Mouse (Mus musculus): ENCODE data around the gene Vmn1r21. TPM values are rescaled to one million over a fixed set of nuclear protein-coding genes. Genes with fewer than 3 reads are reported as not detected.

The Vmn1r21 gene
- total RNA-seq, 2 experiments from 2014 or later, result not detected

Other genes with a start within 250 kb of the Vmn1r21 start
- gene Pyurf, start 158.3 kb downstream of the Vmn1r21 start, total RNA-seq (2015; ENCODE audit: low replicate concordance), result 5.4 and 7.1 TPM in 2 replicates
- 8.4 and 12.8 TPM in 2 replicates for gene Pyurf, start 158.3 kb downstream of the Vmn1r21 start, total RNA-seq (2017; ENCODE audit: low replicate concordance)
- 50.1 and 53.7 TPM in 2 replicates for gene Lancl2, start 147.8 kb downstream of the Vmn1r21 start, total RNA-seq (2015; ENCODE audit: low replicate concordance)
- gene Lancl2, start 147.8 kb downstream of the Vmn1r21 start, total RNA-seq (2017; ENCODE audit: low replicate concordance), result 38.6 and 56.5 TPM in 2 replicates
- 256 and 266 TPM in 2 replicates for gene Vopp1, start 25.2 kb downstream of the Vmn1r21 start, total RNA-seq (2015; ENCODE audit: low replicate concordance)
- gene Vopp1, start 25.2 kb downstream of the Vmn1r21 start, total RNA-seq (2017; ENCODE audit: low replicate concordance), result 264 and 267 TPM in 2 replicates
- not detected in 2 replicates for gene Vmn1r22, start 57.7 kb upstream of the Vmn1r21 start, total RNA-seq (2015; ENCODE audit: low replicate concordance)
- gene Vmn1r22, start 57.7 kb upstream of the Vmn1r21 start, total RNA-seq (2017; ENCODE audit: low replicate concordance), result not detected in 2 replicates
- gene Vmn1r23, start 76.5 kb upstream of the Vmn1r21 start, total RNA-seq (2015; ENCODE audit: low replicate concordance), result not detected in 2 replicates
- gene Vmn1r23, start 76.5 kb upstream of the Vmn1r21 start, total RNA-seq (2017; ENCODE audit: low replicate concordance), result not detected in 2 replicates
- gene Vmn1r24, start 111.2 kb upstream of the Vmn1r21 start, total RNA-seq (2015; ENCODE audit: low replicate concordance), result not detected in 2 replicates
- gene Vmn1r24, start 111.2 kb upstream of the Vmn1r21 start, total RNA-seq (2017; ENCODE audit: low replicate concordance), result not detected in 2 replicates
- gene Vmn1r25, start 130.5 kb upstream of the Vmn1r21 start, total RNA-seq (2015; ENCODE audit: low replicate concordance), result not detected in 2 replicates
- not detected in 2 replicates for gene Vmn1r25, start 130.5 kb upstream of the Vmn1r21 start, total RNA-seq (2017; ENCODE audit: low replicate concordance)
- not detected in 2 replicates for gene Vmn1r26, start 164.8 kb upstream of the Vmn1r21 start, total RNA-seq (2015; ENCODE audit: low replicate concordance)
- not detected in 2 replicates for gene Vmn1r26, start 164.8 kb upstream of the Vmn1r21 start, total RNA-seq (2017; ENCODE audit: low replicate concordance)

Data from erythroid progenitor cell, adult 5-6 weeks (primary cell).